Mouse (Mus musculus) ES-Bruce4 (cell line): ENCODE measurements at regions not wholly inside any gene's neighbourhood (a gene's known extent, or its start where the extent isn't known, plus 50 kb on each side); places are given as distances from the start of the nearest gene placed in this dataset.

Experiments used
- CTCF ChIP-seq: IDR thresholded peaks from one replicate; pipeline ENCODE4 v1.8.1; 2011; ENCODE audit warnings: low read depth, low read length
- EP300 ChIP-seq: IDR thresholded peaks from 2 replicates; pipeline ENCODE4 v1.6.1; 2011; ENCODE audit warnings: low read depth, low read length; ENCODE audit not compliant: insufficient read depth
- POLR2A ChIP-seq: IDR thresholded peaks from one replicate; pipeline ENCODE4 v1.8.1; 2011; ENCODE audit warnings: low read length; ENCODE audit not compliant: insufficient read depth

- TF ChIP-seq CTCF (no peak), POLR2A (no peak), EP300 (no peak)
These were observed 98.1 kb upstream of the C1qtnf7 start for GRCm38 (mm10) chr5:43417259-43417658.
